Mouse (Mus musculus) lung, postnatal 25 days (tissue): Measurements from ENCODE around the gene Tll2.

Source experiments
- DNase-seq: peaks from one replicate; pipeline ENCODE4 v3.0.0; 2022; ENCODE audit warnings: low spot score

Gene Tll2

GRCm38 (mm10) chr19:41160388-41160787, 46.2 kb downstream of the Tll2 start:
- DNase-seq, result no peak

- DNase-seq, result no peak
These were observed 52.0 kb downstream of the Tll2 start for GRCm38 (mm10) chr19:41154681-41155080.

- peak; percentile 35 for DNase-seq
These were observed 54.2 kb downstream of the Tll2 start for GRCm38 (mm10) chr19:41152462-41152861.

- no peak for DNase-seq
These were observed 54.6 kb downstream of the Tll2 start for GRCm38 (mm10) chr19:41152016-41152370.

- no peak for DNase-seq
These were observed 55.2 kb downstream of the Tll2 start for GRCm38 (mm10) chr19:41151321-41152015.

- DNase-seq, result no peak
These were observed 65.7 kb downstream of the Tll2 start for GRCm38 (mm10) chr19:41140961-41141360.

GRCm38 (mm10) chr19:41139629-41140028, 67.0 kb downstream of the Tll2 start:
- no peak for DNase-seq

- no peak for DNase-seq
These were observed 83.6 kb downstream of the Tll2 start for GRCm38 (mm10) chr19:41123009-41123408.

- no peak for DNase-seq
These were observed 86.7 kb downstream of the Tll2 start for GRCm38 (mm10) chr19:41119924-41120323.

- DNase-seq, result no peak
These were observed 88.3 kb downstream of the Tll2 start for GRCm38 (mm10) chr19:41118346-41118745.

- no peak for DNase-seq
These were observed 89.3 kb downstream of the Tll2 start for GRCm38 (mm10) chr19:41117334-41117733.

- DNase-seq, result no peak
These were observed 92.0 kb downstream of the Tll2 start for GRCm38 (mm10) chr19:41114611-41115010.

GRCm38 (mm10) chr19:41113911-41114531, 92.6 kb downstream of the Tll2 start:
- DNase-seq, result no peak

GRCm38 (mm10) chr19:41112609-41113008, 94.0 kb downstream of the Tll2 start:
- DNase-seq, result no peak

- DNase-seq, result no peak
These were observed 96.6 kb downstream of the Tll2 start for GRCm38 (mm10) chr19:41109991-41110390.

- DNase-seq, result no peak
These were observed 97.1 kb downstream of the Tll2 start for GRCm38 (mm10) chr19:41109496-41109895.

- no peak for DNase-seq
These were observed 98.0 kb downstream of the Tll2 start for GRCm38 (mm10) chr19:41108666-41109065.

- no peak for DNase-seq
These were observed 99.1 kb downstream of the Tll2 start for GRCm38 (mm10) chr19:41107530-41107929.

GRCm38 (mm10) chr19:41104922-41105321, 101.7 kb downstream of the Tll2 start:
- no peak for DNase-seq

- no peak for DNase-seq
These were observed 105.2 kb downstream of the Tll2 start for GRCm38 (mm10) chr19:41101390-41101789.

- no peak for DNase-seq
These were observed 105.8 kb downstream of the Tll2 start for GRCm38 (mm10) chr19:41100863-41101262.

- DNase-seq, result no peak
These were observed 109.6 kb downstream of the Tll2 start for GRCm38 (mm10) chr19:41097038-41097437.

GRCm38 (mm10) chr19:41091901-41092300, 114.7 kb downstream of the Tll2 start:
- no peak for DNase-seq

- peak; percentile 29 for DNase-seq
These were observed 116.8 kb downstream of the Tll2 start for GRCm38 (mm10) chr19:41089833-41090232.
